Mouse (Mus musculus) liver, embryonic 14.5 days (tissue): ENCODE data around the gene Tmem238. TPM values are rescaled to one million over a fixed set of nuclear protein-coding genes. Genes with fewer than 3 reads are reported as not detected.

Experiments used
- ATAC-seq: fragments of 200-750 bp; cut with Nextera tagmentation; 2 replicates; pipeline ENCODE4 v1.8.0; 2017; ENCODE audit warnings: moderate number of reproducible peaks, mild to moderate bottlenecking, moderate library complexity; ENCODE audit not compliant: insufficient read depth
- DNase-seq, 3 experiments: peaks; one replicate each; pipeline ENCODE4 v3.0.0-alpha.2; 2012 to 2013; ENCODE audit warnings: low read depth in 3 of 3, low spot score in 3 of 3
- H3K27ac ChIP-seq: fragments of 300-500 bp; sonication (generic); 2 replicates; pipeline ENCODE4 v1.5.1; 2014; ENCODE audit warnings: moderate library complexity, mild to moderate bottlenecking, control low read depth, inconsistent platforms
- H3K27me3 ChIP-seq: fragments of 300-500 bp; sonication (generic); 2 replicates; pipeline ENCODE4 v1.6.1; 2014; ENCODE audit warnings: mild to moderate bottlenecking, low read length, moderate library complexity; ENCODE audit not compliant: control insufficient read depth, insufficient read depth
- H3K36me3 ChIP-seq: fragments of 300-500 bp; sonication (generic); replicated peaks from 2 replicates; pipeline ENCODE4 v1.6.1; 2014; ENCODE audit warnings: low read depth; ENCODE audit not compliant: control insufficient read depth, insufficient read depth
- H3K4me1 ChIP-seq, 2 experiments: fragments of 200-500 bp in 1 of 2; fragments of 300-500 bp in 1 of 2; sonication (generic) in 1 of 2; replicated peaks; 2 replicates each; pipeline ENCODE4 v1.6.1; 2012 to 2014; ENCODE audit warnings: antibody characterized with exemption in 1 of 2, inconsistent platforms in 1 of 2, low read length in 1 of 2; ENCODE audit not compliant: control insufficient read depth in 2 of 2, insufficient read depth in 2 of 2
- H3K4me2 ChIP-seq: fragments of 300-500 bp; sonication (generic); 2 replicates; pipeline ENCODE4 v1.6.1; 2014; ENCODE audit warnings: low read depth, mild to moderate bottlenecking, control low read depth, moderate library complexity
- H3K4me3 ChIP-seq, 2 experiments: fragments of 200-500 bp in 1 of 2; fragments of 300-500 bp in 1 of 2; sonication (generic) in 1 of 2; 2 replicates each; pipeline ENCODE4 v1.5.1; 2012 to 2014; ENCODE audit warnings: low read depth in 2 of 2, low read length in 2 of 2, mild to moderate bottlenecking in 2 of 2, control low read depth in 1 of 2, inconsistent platforms in 1 of 2, moderate library complexity in 1 of 2; ENCODE audit not compliant: insufficient read depth in 1 of 2
- H3K9ac ChIP-seq: fragments of 300-500 bp; sonication (generic); replicated peaks from 2 replicates; pipeline ENCODE4 v1.6.1; 2014; ENCODE audit warnings: mild to moderate bottlenecking, control low read depth, moderate library complexity
- H3K9me3 ChIP-seq: fragments of 300-500 bp; sonication (generic); 2 replicates; pipeline ENCODE4 v1.6.1; 2016; ENCODE audit warnings: low read length, mixed read lengths; ENCODE audit not compliant: control insufficient read depth
- CTCF ChIP-seq: IDR thresholded peaks from 2 replicates; pipeline ENCODE4 v1.5.1; 2016; ENCODE audit warnings: antibody characterized with exemption, low read depth, control low read depth
- EP300 ChIP-seq: IDR thresholded peaks from 2 replicates; pipeline ENCODE4 v1.6.1; 2016; ENCODE audit warnings: antibody characterized with exemption, low read depth
- WGBS: fragments of 180-500 bp; shearing (Covaris S2); extraction: QIAGEN DNeasy Blood & Tissue Kit; methylation state at CpG from one replicate; pipeline ENCODE4 v1.1.7; 2014; ENCODE audit not compliant: insufficient replicate concordance; 5-methylcytosine and 5-hydroxymethylcytosine counted together
- polyA plus RNA-seq, 2 experiments: library from polyadenylated mRNA; depleted of rRNA in 1 of 2; stranded (reverse) in 1 of 2; unstranded in 1 of 2; fragments of >200 nt; fragmentation: Nextera tagmentation in 1 of 2; extraction: Ambion mirVana in 1 of 2; gene quantifications; 2 replicates each; pipeline versions ENCODE4 v1.2.1 to v1.2.3; 2012 to 2014

The Tmem238 gene
- polyA plus RNA-seq, 2 experiments: 5.8 to 7.5 TPM

- Histone ChIP-seq H3K27me3 (no peaks in the 10 kb centered on the region), H3K9ac (peak overlapping the region; percentile 58), H3K4me2 (peak overlapping the region; percentile 63), H3K9me3 (no peaks in the 10 kb centered on the region), H3K4me1 (peaks cover 42 to 44% of the 10 kb centered on the region in 2 experiments), H3K4me3 (peak overlapping the region; percentile 60 to 75), H3K36me3 (no peaks in the 10 kb centered on the region; the same call in 1 of the 2 replicates), H3K27ac (peak overlapping the region; percentile 71)
- ATAC-seq (peak; percentile 80), DNase-seq (peak in 2 of 3 experiments; percentile 57 to 73)
- TF ChIP-seq CTCF (no peak), EP300 (no peak)
- 3% methylated on average over 30 of the region's 30 CpGs for WGBS
Measured at GRCm38 (mm10) chr7:4751971-4752820, 37.3 kb downstream of the Tmem238 start.

- 40% methylated on average over 2 of the region's 2 CpGs for WGBS
- H3K36me3 ChIP-seq: peaks cover 15% of the 10 kb centered on the region
- H3K27me3 ChIP-seq: no peaks in the 10 kb centered on the region
- H3K27ac ChIP-seq: peak overlapping the region; percentile 97
- peak overlapping the region; percentile 50 for H3K9ac ChIP-seq
- peak; percentile 51; the same call in 1 of the 2 replicates for TF ChIP-seq EP300
- TF ChIP-seq CTCF: no peak
- peak in 1 of 3 experiments; percentile 53 for DNase-seq
- H3K4me2 ChIP-seq: peak overlapping the region; percentile 95
- H3K4me1 ChIP-seq: peaks cover 69 to 73% of the 10 kb centered on the region in 2 experiments
- H3K4me3 ChIP-seq: no peak overlapping the region
- peak; percentile 9 for ATAC-seq
- no peaks in the 10 kb centered on the region for H3K9me3 ChIP-seq
Measured at GRCm38 (mm10) chr7:4749169-4749568, 40.3 kb downstream of the Tmem238 start.

- Histone ChIP-seq H3K36me3 (peaks cover 15% of the 10 kb centered on the region), H3K4me2 (peak overlapping the region; percentile 95), H3K27ac (peak overlapping the region; percentile 97), H3K27me3 (no peaks in the 10 kb centered on the region), H3K9me3 (no peaks in the 10 kb centered on the region), H3K9ac (peak overlapping the region; percentile 68), H3K4me1 (peaks cover 74 to 80% of the 10 kb centered on the region in 2 experiments), H3K4me3 (no peak overlapping the region)
- ATAC-seq: no peak
- TF ChIP-seq CTCF (peak; percentile 27), EP300 (no peak)
- 67% methylated on average over 4 of the region's 4 CpGs for WGBS
- DNase-seq: no peak
Measured at GRCm38 (mm10) chr7:4748321-4748720, 41.1 kb downstream of the Tmem238 start.

- Histone ChIP-seq H3K4me1 (peaks cover 72 to 84% of the 10 kb centered on the region in 2 experiments), H3K4me3 (peak overlapping the region in 1 of 2 experiments; percentile 17; a peak in 3 of 4 replicates), H3K4me2 (peak overlapping the region; percentile 95), H3K9me3 (no peaks in the 10 kb centered on the region), H3K27me3 (no peaks in the 10 kb centered on the region), H3K27ac (peak overlapping the region; percentile 97), H3K9ac (peak overlapping the region; percentile 68), H3K36me3 (peaks cover 15% of the 10 kb centered on the region)
- WGBS: 26% methylated on average over 9 of the region's 9 CpGs
- ATAC-seq: peak; percentile 68
- no peak for TF ChIP-seq CTCF
- TF ChIP-seq EP300: peak; percentile 93
- DNase-seq: peak; percentile 83 to 86 (median 83)
Measured at GRCm38 (mm10) chr7:4747156-4747899, 42.1 kb downstream of the Tmem238 start.
